Mouse (Mus musculus) mouse embryonic stem cell (cell line): Measurements from ENCODE around the gene Tuba4a.

Source experiments
- in situ Hi-C, 2 experiments: fragments of 300-500 bp; cut with MboI; formaldehyde crosslinking; loops; 1 replicate in 1 of 2; 3 replicates in 1 of 2; pipeline ENCODE4 v1.14.3; 2019 to 2020; ENCODE audit warnings: low sequenced_read_pairs in 2 of 2, low pct_unique_long_range_greater_than_20kb in 1 of 2, mixed read lengths in 1 of 2; ENCODE audit not compliant: unreplicated experiment in 1 of 2

The Tuba4a gene

DNA sequence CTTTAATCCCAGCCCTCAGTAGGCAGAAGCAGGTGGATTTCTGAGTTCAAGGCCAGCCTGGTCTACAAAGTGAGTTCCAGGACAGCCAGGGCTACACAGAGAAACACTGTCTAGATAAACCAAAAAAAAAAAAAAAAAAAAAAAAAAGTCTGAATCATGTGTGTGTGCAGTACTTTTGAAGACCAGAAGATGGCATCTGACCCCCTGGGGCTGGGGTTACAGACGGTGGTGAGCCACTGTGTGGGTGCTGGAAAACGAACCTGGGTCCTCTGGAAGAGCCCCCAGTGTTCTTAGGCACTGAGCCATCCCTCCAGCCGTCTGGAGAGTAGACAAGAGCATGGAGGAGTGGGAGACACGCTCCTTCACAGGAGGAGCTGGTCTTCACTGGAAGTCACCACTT, 37.5 kb downstream of the Tuba4a start:
- in situ Hi-C loops, result loop anchor here in 1 of 2 experiments (10.0 kb wide), 1 partner anchor 73 kb away; no protein-coding TSS in a partner anchor

- in situ Hi-C loops, result loop anchor here in 1 of 2 experiments (10.0 kb wide), 1 partner anchor 73 kb away; no protein-coding TSS in a partner anchor
These were observed 38.2 kb downstream of the Tuba4a start for GRCm38 (mm10) chr1:75181377-75181870.

DNA sequence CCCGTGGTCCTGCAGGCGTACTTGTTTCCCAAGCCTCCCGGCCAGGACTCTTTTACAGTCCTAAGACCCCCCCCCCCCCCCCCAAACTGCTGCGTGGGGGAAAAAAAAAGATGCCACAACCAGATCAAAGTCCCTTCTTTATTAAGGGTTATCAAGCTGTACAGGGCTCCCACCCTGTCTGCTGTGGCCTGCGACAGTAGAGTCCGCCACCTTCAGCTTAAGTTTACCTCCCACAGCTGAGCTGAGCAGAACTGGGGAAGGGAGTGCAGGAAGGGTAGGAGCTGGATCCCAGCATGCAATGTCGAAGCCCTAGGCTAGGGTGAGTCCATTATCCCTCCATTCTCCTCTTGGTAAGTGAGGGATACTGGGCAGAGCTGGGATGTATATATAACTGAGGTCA, 38.9 kb downstream of the Tuba4a start:
- in situ Hi-C loops, result loop anchor here in 1 of 2 experiments (10.0 kb wide), 1 partner anchor 74 kb away; no protein-coding TSS in a partner anchor

DNA sequence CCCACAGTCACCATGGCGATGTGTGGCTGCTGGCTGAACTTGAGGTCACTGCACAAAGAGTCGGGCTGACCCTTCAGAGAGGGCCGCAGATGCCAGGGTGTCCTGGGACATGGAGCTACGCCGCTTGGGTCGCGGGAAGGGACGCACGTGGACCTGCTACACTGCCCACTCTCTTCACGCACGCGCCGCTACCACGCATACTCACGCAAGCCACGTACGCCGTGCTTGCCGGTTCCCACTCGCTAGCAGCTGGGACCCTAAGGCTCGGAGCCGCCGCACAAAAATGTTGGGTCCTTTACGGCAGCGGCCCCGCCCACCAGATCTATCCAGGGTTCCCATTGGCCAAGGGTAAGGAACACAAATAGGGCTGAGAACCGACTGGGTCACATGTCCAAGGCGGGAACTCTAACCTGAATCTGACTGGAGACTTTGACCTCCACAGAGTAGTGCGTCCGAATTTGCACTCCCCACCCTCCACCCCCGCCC, 39.5 kb downstream of the Tuba4a start, which contains the start of gene Abcb6:
Abcb6 (minus strand) TSS at position 288 of the 486 bp plus-strand sequence.
- in situ Hi-C loops, result loop anchor here in 1 of 2 experiments (10.0 kb wide), 1 partner anchor 75 kb away; no protein-coding TSS in a partner anchor

- in situ Hi-C loops, result loop anchor here in 1 of 2 experiments (10.0 kb wide), 1 partner anchor 75 kb away; no protein-coding TSS in a partner anchor
These were observed 40.1 kb downstream of the Tuba4a start for GRCm38 (mm10) chr1:75179334-75180104.

GRCm38 (mm10) chr1:75168472-75169464, 50.9 kb downstream of the Tuba4a start, which contains the start of gene Zfand2b:
Gene Zfand2b, plus strand, starts transcription at chr1:75168646.
- in situ Hi-C loops, result no loop called here

DNA sequence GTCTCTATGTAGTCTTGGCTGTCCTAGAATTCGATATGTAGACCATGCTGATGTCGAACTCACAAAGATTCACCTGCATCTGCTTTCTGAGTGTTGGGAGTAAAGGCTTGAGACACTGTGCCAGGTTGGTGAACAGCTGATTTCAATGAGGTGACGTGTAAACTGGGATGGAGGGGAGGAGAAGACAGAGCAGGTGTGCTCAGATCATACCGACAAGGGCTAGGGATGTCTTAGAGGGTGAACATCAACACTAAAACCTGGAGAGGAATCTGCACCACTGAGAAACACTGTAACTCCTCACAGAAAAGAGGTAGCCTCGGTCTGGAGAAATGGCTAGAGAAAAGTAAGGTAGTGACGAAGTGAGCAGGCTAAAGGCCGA, 51.6 kb downstream of the Tuba4a start:
- in situ Hi-C loops, result no loop called here
